Mouse (Mus musculus) bone marrow, adult 2 months (tissue): Measurements from ENCODE around the gene Serpine1.

Source experiments
- CTCF ChIP-seq: fragments of 200-500 bp; IDR thresholded peaks from 2 replicates; pipeline ENCODE4 v1.5.1; 2011; ENCODE audit warnings: low read length, control low read depth; ENCODE audit not compliant: control insufficient read depth, insufficient read depth
- POLR2A ChIP-seq: fragments of 200-500 bp; IDR thresholded peaks from 2 replicates; pipeline ENCODE4 v1.6.1; 2011; ENCODE audit warnings: low read depth, mild to moderate bottlenecking, control low read depth, low read length, borderline replicate concordance; ENCODE audit not compliant: control insufficient read depth

DNA sequence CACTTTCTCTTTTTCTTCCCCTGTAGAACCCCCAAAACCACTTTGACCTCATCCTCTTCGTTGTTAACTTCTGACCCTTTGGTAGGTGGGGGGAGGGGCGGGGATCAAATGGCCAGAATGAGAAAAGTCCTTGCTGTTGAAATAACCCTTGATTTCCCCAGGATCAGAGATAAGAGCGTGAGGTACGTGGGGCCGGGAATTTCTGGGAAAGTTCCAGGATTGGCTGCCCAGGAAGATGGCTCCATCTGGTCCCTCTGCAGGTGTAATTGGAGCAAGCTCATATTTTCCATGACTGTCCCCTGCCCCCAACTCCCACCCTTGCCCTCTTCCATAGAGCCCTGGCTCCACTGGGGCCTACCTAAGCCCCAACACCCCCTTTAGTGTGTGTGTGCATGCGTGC, 3.7 kb upstream of the Serpine1 start:
- TF ChIP-seq CTCF (no peak), POLR2A (no peak)
